Mouse (Mus musculus): Measurements from ENCODE around the gene 1810046K07Rik. TPM values are rescaled to one million over a fixed set of nuclear protein-coding genes. Genes with fewer than 3 reads are reported as not detected.

Gene 1810046K07Rik
- polyA plus RNA-seq (2012; ENCODE audit: insufficient read depth, insufficient read length, missing spikeins) = not detected in 2 replicates

GRCm38 (mm10) chr9:51328731-51329130 lies at the start of gene 1810046K07Rik:
TSS of gene 1810046K07Rik (minus strand) at chr9:51328917.
- H3K27ac ChIP-seq (replicated peaks; ENCODE audit: low read depth, low read length) = no peak within 1 kb of the TSS
- H3K4me3 ChIP-seq (ENCODE audit: insufficient read depth, low read depth, low read length) = no peak within 1 kb of the TSS
- H3K4me1 ChIP-seq (ENCODE audit: control insufficient read depth, insufficient read depth, insufficient read length, low read length) = no peaks in the 10 kb centered on the region

GRCm38 (mm10) chr9:51369560-51369959 lies 40.8 kb upstream of the 1810046K07Rik start:
- no peak overlapping the region for H3K4me3 ChIP-seq (ENCODE audit: insufficient read depth, low read depth, low read length)
- no peaks in the 10 kb centered on the region for H3K4me1 ChIP-seq (ENCODE audit: control insufficient read depth, insufficient read depth, insufficient read length, low read length)
- H3K27ac ChIP-seq (replicated peaks; ENCODE audit: low read depth, low read length) = no peak overlapping the region

GRCm38 (mm10) chr9:51367124-51367523 lies 38.4 kb upstream of the 1810046K07Rik start:
- H3K27ac ChIP-seq (replicated peaks; ENCODE audit: low read depth, low read length) = no peak overlapping the region

GRCm38 (mm10) chr9:51364059-51364458 lies 35.3 kb upstream of the 1810046K07Rik start:
- Histone ChIP-seq H3K27ac (replicated peaks; ENCODE audit: low read depth, low read length) (no peak overlapping the region), H3K4me3 (ENCODE audit: insufficient read depth, low read depth, low read length) (no peak overlapping the region), H3K4me1 (ENCODE audit: control insufficient read depth, insufficient read depth, insufficient read length, low read length) (no peaks in the 10 kb centered on the region)

More at GRCm38 (mm10) chr9:51367124-51367523, 38.4 kb upstream of the 1810046K07Rik start:
- Histone ChIP-seq H3K4me1 (ENCODE audit: control insufficient read depth, insufficient read depth, insufficient read length, low read length) (no peaks in the 10 kb centered on the region), H3K4me3 (ENCODE audit: insufficient read depth, low read depth, low read length) (no peak overlapping the region)

GRCm38 (mm10) chr9:51353511-51353910 lies 24.8 kb upstream of the 1810046K07Rik start:
- no peak overlapping the region for H3K27ac ChIP-seq (replicated peaks; ENCODE audit: low read depth, low read length)
- H3K4me3 ChIP-seq (ENCODE audit: insufficient read depth, low read depth, low read length) = no peak overlapping the region
- H3K4me1 ChIP-seq (ENCODE audit: control insufficient read depth, insufficient read depth, insufficient read length, low read length) = no peaks in the 10 kb centered on the region

- no peaks in the 10 kb centered on the region for H3K4me1 ChIP-seq (ENCODE audit: control insufficient read depth, insufficient read depth, insufficient read length, low read length)
- no peak overlapping the region for H3K4me3 ChIP-seq (ENCODE audit: insufficient read depth, low read depth, low read length)
- H3K27ac ChIP-seq (replicated peaks; ENCODE audit: low read depth, low read length) = no peak overlapping the region
These were observed 24.2 kb upstream of the 1810046K07Rik start for GRCm38 (mm10) chr9:51352896-51353295.

GRCm38 (mm10) chr9:51349422-51349821 lies 20.7 kb upstream of the 1810046K07Rik start:
- Histone ChIP-seq H3K27ac (replicated peaks; ENCODE audit: low read depth, low read length) (no peak overlapping the region), H3K4me1 (ENCODE audit: control insufficient read depth, insufficient read depth, insufficient read length, low read length) (no peaks in the 10 kb centered on the region), H3K4me3 (ENCODE audit: insufficient read depth, low read depth, low read length) (no peak overlapping the region)

- Histone ChIP-seq H3K4me1 (ENCODE audit: control insufficient read depth, insufficient read depth, insufficient read length, low read length) (no peaks in the 10 kb centered on the region), H3K27ac (replicated peaks; ENCODE audit: low read depth, low read length) (no peak overlapping the region), H3K4me3 (ENCODE audit: insufficient read depth, low read depth, low read length) (no peak overlapping the region)
These were observed 17.1 kb upstream of the 1810046K07Rik start for GRCm38 (mm10) chr9:51345768-51346167.

- Histone ChIP-seq H3K27ac (replicated peaks; ENCODE audit: low read depth, low read length) (no peak overlapping the region), H3K4me1 (ENCODE audit: control insufficient read depth, insufficient read depth, insufficient read length, low read length) (no peaks in the 10 kb centered on the region), H3K4me3 (ENCODE audit: insufficient read depth, low read depth, low read length) (no peak overlapping the region)
These were observed 6.7 kb upstream of the 1810046K07Rik start for GRCm38 (mm10) chr9:51335294-51336010.

GRCm38 (mm10) chr9:51331449-51332238 lies 2.9 kb upstream of the 1810046K07Rik start:
- no peaks in the 10 kb centered on the region for H3K4me1 ChIP-seq (ENCODE audit: control insufficient read depth, insufficient read depth, insufficient read length, low read length)
- no peak overlapping the region for H3K4me3 ChIP-seq (ENCODE audit: insufficient read depth, low read depth, low read length)
- H3K27ac ChIP-seq (replicated peaks; ENCODE audit: low read depth, low read length) = no peak overlapping the region

- Histone ChIP-seq H3K4me3 (ENCODE audit: insufficient read depth, low read depth, low read length) (no peak overlapping the region), H3K4me1 (ENCODE audit: control insufficient read depth, insufficient read depth, insufficient read length, low read length) (no peaks in the 10 kb centered on the region), H3K27ac (replicated peaks; ENCODE audit: low read depth, low read length) (no peak overlapping the region)
These were observed 1.2 kb downstream of the 1810046K07Rik start for GRCm38 (mm10) chr9:51327555-51327903.

GRCm38 (mm10) chr9:51326619-51327554 lies 1.8 kb downstream of the 1810046K07Rik start:
- no peak overlapping the region for H3K4me3 ChIP-seq (ENCODE audit: insufficient read depth, low read depth, low read length)
- no peaks in the 10 kb centered on the region for H3K4me1 ChIP-seq (ENCODE audit: control insufficient read depth, insufficient read depth, insufficient read length, low read length)
- H3K27ac ChIP-seq (replicated peaks; ENCODE audit: low read depth, low read length) = no peak overlapping the region

GRCm38 (mm10) chr9:51324406-51325065 lies 4.2 kb downstream of the 1810046K07Rik start:
- no peaks in the 10 kb centered on the region for H3K4me1 ChIP-seq (ENCODE audit: control insufficient read depth, insufficient read depth, insufficient read length, low read length)
- H3K27ac ChIP-seq (replicated peaks; ENCODE audit: low read depth, low read length) = no peak overlapping the region
- H3K4me3 ChIP-seq (ENCODE audit: insufficient read depth, low read depth, low read length) = no peak overlapping the region

GRCm38 (mm10) chr9:51320096-51320495 lies 8.6 kb downstream of the 1810046K07Rik start:
- Histone ChIP-seq H3K27ac (replicated peaks; ENCODE audit: low read depth, low read length) (no peak overlapping the region), H3K4me3 (ENCODE audit: insufficient read depth, low read depth, low read length) (no peak overlapping the region), H3K4me1 (ENCODE audit: control insufficient read depth, insufficient read depth, insufficient read length, low read length) (no peaks in the 10 kb centered on the region)
